Mouse (Mus musculus) CH12.LX (cell line): ENCODE measurements around the gene Med13.

ENCODE experiments used
- CTCF ChIP-seq, 2 experiments: IDR thresholded peaks in 1 of 2; conservative IDR thresholded peaks in 1 of 2; 2 replicates each; pipeline ENCODE4 v1.5.1; 2011 to 2012; ENCODE audit warnings: low read depth in 2 of 2, low read length in 2 of 2, improper control_type of control experiment in 1 of 2, inconsistent platforms in 1 of 2, mild to moderate bottlenecking in 1 of 2, moderate library complexity in 1 of 2
- MAZ ChIP-seq: IDR thresholded peaks from 2 replicates; pipeline ENCODE4 v1.6.1; 2012; ENCODE audit warnings: low read depth, mild to moderate bottlenecking, inconsistent platforms, low read length, improper control_type of control experiment, moderate library complexity
- POLR2A ChIP-seq: IDR thresholded peaks from 2 replicates; pipeline ENCODE4 v1.6.1; 2011; ENCODE audit warnings: low read depth, mild to moderate bottlenecking, improper control_type of control experiment, low read length

DNA sequence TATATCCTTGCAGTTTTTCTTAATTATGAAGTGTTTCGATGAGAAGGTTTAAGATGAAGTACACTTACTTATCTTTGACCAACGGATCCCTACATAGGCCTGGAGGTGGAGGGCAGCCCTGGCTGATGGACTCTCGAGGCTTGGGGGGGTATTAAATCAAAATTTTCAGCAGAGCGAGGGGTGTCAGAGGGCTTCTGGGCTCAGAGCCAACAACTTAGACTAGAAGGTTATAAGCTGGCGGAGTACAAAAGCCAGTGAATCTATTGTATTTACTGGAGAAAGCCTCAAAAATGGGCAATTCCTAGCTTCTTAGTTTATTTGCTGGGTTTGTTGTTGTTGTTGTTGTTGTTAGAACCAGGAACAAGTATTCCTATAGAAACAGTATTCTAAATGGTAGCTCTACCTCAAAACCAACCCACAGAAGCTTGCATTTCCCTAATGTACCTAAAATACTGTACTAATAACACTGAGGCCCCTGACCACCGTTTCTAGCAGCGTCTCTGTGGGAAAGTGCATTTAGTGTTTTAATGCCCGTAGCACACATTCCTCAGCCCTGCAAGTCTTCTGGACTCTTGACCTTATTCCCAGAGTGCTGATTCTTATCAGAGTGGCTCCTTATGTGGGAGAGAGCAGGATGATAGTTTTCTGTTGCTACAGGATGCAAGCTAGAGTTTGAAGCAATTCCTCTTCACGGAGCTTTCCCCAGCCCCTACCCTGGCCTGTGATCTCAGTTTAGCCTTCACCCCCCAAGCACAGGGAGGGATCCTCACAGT lies 29.9 kb upstream of the Med13 start:
- no peak for TF ChIP-seq MAZ
- TF ChIP-seq POLR2A = no peak
- no peak for TF ChIP-seq CTCF (conservative IDR thresholded peaks at IDR 0.05 in 1 of 2, IDR thresholded peaks at IDR 0.05 in 1 of 2; ENCODE audit: low read depth in 2 of 2, low read length in 2 of 2)
